Mouse (Mus musculus): ENCODE data around the gene Cmtm7.
"Not testable (repeated sequence)": the region's sequence is repeated elsewhere in the genome, so short reads cannot be mapped to it uniquely, and the experiment has no call there.

Gene Cmtm7

GRCm38 (mm10) chr9:114761848-114762247 is 19.8 kb downstream of the Cmtm7 start:
- no peak for DNase-seq

- no peak for DNase-seq
These were observed 21.3 kb downstream of the Cmtm7 start for GRCm38 (mm10) chr9:114760353-114760752.

GRCm38 (mm10) chr9:114759886-114760285 is 21.8 kb downstream of the Cmtm7 start:
- DNase-seq: no peak

- no peak for DNase-seq
These were observed 22.9 kb downstream of the Cmtm7 start for GRCm38 (mm10) chr9:114758801-114759200.

- no peak for DNase-seq
These were observed 23.4 kb downstream of the Cmtm7 start for GRCm38 (mm10) chr9:114758272-114758671.

GRCm38 (mm10) chr9:114752863-114753484 is 28.7 kb downstream of the Cmtm7 start:
- DNase-seq: peak; percentile 96

- DNase-seq: peak; percentile 27
These were observed 29.3 kb downstream of the Cmtm7 start for GRCm38 (mm10) chr9:114752311-114752710.

GRCm38 (mm10) chr9:114751582-114751981 is 30.1 kb downstream of the Cmtm7 start:
- DNase-seq: no peak

- DNase-seq: no peak
These were observed 34.2 kb downstream of the Cmtm7 start for GRCm38 (mm10) chr9:114747466-114747865.

GRCm38 (mm10) chr9:114747012-114747411 is 34.6 kb downstream of the Cmtm7 start:
- DNase-seq: no peak

- no peak for DNase-seq
These were observed 36.0 kb downstream of the Cmtm7 start for GRCm38 (mm10) chr9:114745654-114746053.

- no peak for DNase-seq
These were observed 36.5 kb downstream of the Cmtm7 start for GRCm38 (mm10) chr9:114745163-114745562.

GRCm38 (mm10) chr9:114742731-114743130 is 38.9 kb downstream of the Cmtm7 start:
- peak; percentile 70 for DNase-seq

- no peak for DNase-seq
These were observed 41.3 kb downstream of the Cmtm7 start for GRCm38 (mm10) chr9:114740336-114740735.

- peak; percentile 51 for DNase-seq
These were observed 45.2 kb downstream of the Cmtm7 start for GRCm38 (mm10) chr9:114736442-114736841.

GRCm38 (mm10) chr9:114733238-114733637 is 48.4 kb downstream of the Cmtm7 start:
- no peak for DNase-seq

GRCm38 (mm10) chr9:114731871-114732682 is 49.6 kb downstream of the Cmtm7 start:
- DNase-seq: peak; percentile 22

GRCm38 (mm10) chr9:114731011-114731755 is 50.5 kb downstream of the Cmtm7 start, which contains the start of gene Cmtm6:
Gene Cmtm6 (plus strand): TSS chr9:114731116.
- peak; percentile 99 for DNase-seq

GRCm38 (mm10) chr9:114729911-114730805 is 51.5 kb downstream of the Cmtm7 start:
- DNase-seq: peak; percentile 36

GRCm38 (mm10) chr9:114728432-114728831 is 53.2 kb downstream of the Cmtm7 start:
- not testable (repeated sequence) for DNase-seq

GRCm38 (mm10) chr9:114727315-114727714 is 54.3 kb downstream of the Cmtm7 start:
- DNase-seq: peak; percentile 76

- no peak for DNase-seq
These were observed 64.9 kb downstream of the Cmtm7 start for GRCm38 (mm10) chr9:114716677-114717331.

Data from lung, postnatal 36 days (tissue).